Mouse (Mus musculus) ES-Bruce4 (cell line): Measurements from ENCODE around the gene Ddc. TPM values are rescaled to one million over a fixed set of nuclear protein-coding genes. Genes with fewer than 3 reads are reported as not detected.

ENCODE experiments used
- H3K27ac ChIP-seq: 2 replicates; pipeline ENCODE4 v1.5.1; 2012; ENCODE audit warnings: low read length, inconsistent platforms; ENCODE audit not compliant: insufficient read depth
- H3K27me3 ChIP-seq: 2 replicates; pipeline ENCODE4 v1.6.1; 2012; ENCODE audit warnings: mild to moderate bottlenecking, low read length, inconsistent platforms; ENCODE audit not compliant: control insufficient read depth, poor library complexity, insufficient read depth, severe bottlenecking
- H3K36me3 ChIP-seq: 2 replicates; pipeline ENCODE4 v1.6.1; 2012; ENCODE audit warnings: inconsistent platforms, mild to moderate bottlenecking, low read length, moderate library complexity; ENCODE audit not compliant: control insufficient read depth, poor library complexity, insufficient read depth, severe bottlenecking
- H3K4me1 ChIP-seq: one replicate; pipeline ENCODE4 v1.8.1; 2011; ENCODE audit warnings: low read length; ENCODE audit not compliant: control insufficient read depth, insufficient read depth
- H3K4me3 ChIP-seq: 2 replicates; pipeline ENCODE4 v1.5.1; 2011; ENCODE audit warnings: low read depth, mild to moderate bottlenecking, low read length
- H3K9ac ChIP-seq: 2 replicates; pipeline ENCODE4 v1.6.1; 2012; ENCODE audit warnings: low read depth, mild to moderate bottlenecking, inconsistent platforms; ENCODE audit not compliant: poor library complexity, severe bottlenecking
- H3K9me3 ChIP-seq: replicated peaks from 2 replicates; pipeline ENCODE4 v1.6.1; 2012; ENCODE audit warnings: mild to moderate bottlenecking, low read length, inconsistent platforms; ENCODE audit not compliant: control insufficient read depth, poor library complexity, insufficient read depth, severe bottlenecking
- CTCF ChIP-seq: IDR thresholded peaks from one replicate; pipeline ENCODE4 v1.8.1; 2011; ENCODE audit warnings: low read depth, low read length
- EP300 ChIP-seq: IDR thresholded peaks from 2 replicates; pipeline ENCODE4 v1.6.1; 2011; ENCODE audit warnings: low read depth, low read length; ENCODE audit not compliant: insufficient read depth
- POLR2A ChIP-seq: IDR thresholded peaks from one replicate; pipeline ENCODE4 v1.8.1; 2011; ENCODE audit warnings: low read length; ENCODE audit not compliant: insufficient read depth
- polyA plus RNA-seq: library from polyadenylated mRNA; stranded (reverse); fragments of >200 nt; gene quantifications from 2 replicates; pipeline ENCODE4 v1.2.4, GENCODE M21; 2011; ENCODE audit warnings: low read depth; ENCODE audit not compliant: missing spikeins, insufficient read depth, insufficient read length

The Ddc gene
- polyA plus RNA-seq, 1 experiment, result 7.0 TPM

DNA sequence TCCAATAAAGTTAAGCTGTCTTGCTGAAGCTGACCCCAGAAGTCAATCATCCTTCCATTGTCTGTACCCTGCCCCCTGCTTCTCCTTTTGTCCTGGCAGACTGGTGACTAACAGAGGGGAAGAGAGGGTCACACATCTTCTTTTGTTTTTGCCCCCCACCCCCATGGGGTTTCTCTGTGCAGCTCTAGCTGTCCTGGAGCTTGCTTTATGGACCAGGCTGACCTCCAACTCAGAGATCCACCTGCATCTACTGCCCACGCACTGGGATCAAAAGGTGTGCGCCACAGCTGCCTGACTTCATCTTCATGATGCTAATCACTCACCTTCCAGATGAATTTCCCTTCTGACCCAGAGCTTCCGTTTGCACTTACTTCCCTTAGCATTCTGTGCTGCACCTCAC lies 26.0 kb upstream of the Ddc start:
- Histone ChIP-seq H3K9ac (no peak overlapping the region), H3K27me3 (no peaks in the 10 kb centered on the region), H3K36me3 (no peaks in the 10 kb centered on the region), H3K4me1 (peaks cover 6% of the 10 kb centered on the region), H3K27ac (no peak overlapping the region), H3K9me3 (no peaks in the 10 kb centered on the region), H3K4me3 (no peak overlapping the region)
- TF ChIP-seq CTCF (no peak), POLR2A (no peak), EP300 (no peak)

DNA sequence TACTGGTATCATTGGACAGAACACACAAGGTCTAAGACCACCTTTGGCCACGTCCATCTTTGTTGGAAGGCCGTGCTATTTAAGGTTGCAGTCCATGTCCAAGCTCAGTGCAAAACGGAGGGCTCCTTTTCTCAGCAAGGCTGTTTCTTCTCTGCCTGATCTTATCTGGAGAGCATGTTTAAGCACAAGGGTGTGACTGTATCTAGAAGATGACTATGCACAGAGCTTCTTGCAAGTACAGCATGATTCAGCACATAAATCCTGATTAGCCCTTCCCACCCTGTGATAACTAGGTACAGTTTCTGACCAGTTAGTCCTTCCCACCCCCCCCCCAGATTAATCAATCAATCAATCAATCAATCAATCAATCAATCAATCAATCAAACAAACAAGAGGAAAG lies 25.4 kb upstream of the Ddc start:
- H3K4me3 ChIP-seq, result no peak overlapping the region
- H3K9me3 ChIP-seq, result no peaks in the 10 kb centered on the region
- H3K27ac ChIP-seq, result no peak overlapping the region
- H3K36me3 ChIP-seq, result no peaks in the 10 kb centered on the region
- no peaks in the 10 kb centered on the region for H3K27me3 ChIP-seq
- TF ChIP-seq CTCF (no peak), POLR2A (no peak), EP300 (no peak)
- peaks cover 6% of the 10 kb centered on the region for H3K4me1 ChIP-seq
- no peak overlapping the region for H3K9ac ChIP-seq

DNA sequence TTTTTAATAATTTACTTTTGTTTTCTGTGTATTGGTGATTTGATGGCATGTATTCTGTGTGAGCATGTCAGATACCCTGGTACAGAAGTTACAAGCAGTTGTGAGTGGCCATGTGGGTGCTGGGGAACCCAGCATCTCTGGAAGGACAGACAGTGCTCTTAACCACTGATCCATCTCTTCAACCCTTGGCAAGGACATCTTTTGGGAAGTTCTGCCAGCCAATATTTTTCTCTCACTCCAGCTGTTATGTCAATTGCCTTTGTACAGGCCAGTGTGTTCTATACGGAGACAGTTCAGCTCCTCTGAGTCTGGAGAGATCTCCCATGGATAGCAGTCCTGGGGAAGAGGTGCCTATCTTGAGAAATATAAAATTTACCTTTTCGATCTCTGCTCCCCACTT lies 24.2 kb upstream of the Ddc start:
- H3K4me1 ChIP-seq, result peaks cover 6% of the 10 kb centered on the region
- H3K27ac ChIP-seq, result no peak overlapping the region
- H3K4me3 ChIP-seq, result no peak overlapping the region
- no peaks in the 10 kb centered on the region for H3K36me3 ChIP-seq
- no peak overlapping the region for H3K9ac ChIP-seq
- H3K9me3 ChIP-seq, result no peaks in the 10 kb centered on the region
- TF ChIP-seq POLR2A, result no peak
- TF ChIP-seq EP300, result no peak
- TF ChIP-seq CTCF, result no peak
- no peaks in the 10 kb centered on the region for H3K27me3 ChIP-seq

DNA sequence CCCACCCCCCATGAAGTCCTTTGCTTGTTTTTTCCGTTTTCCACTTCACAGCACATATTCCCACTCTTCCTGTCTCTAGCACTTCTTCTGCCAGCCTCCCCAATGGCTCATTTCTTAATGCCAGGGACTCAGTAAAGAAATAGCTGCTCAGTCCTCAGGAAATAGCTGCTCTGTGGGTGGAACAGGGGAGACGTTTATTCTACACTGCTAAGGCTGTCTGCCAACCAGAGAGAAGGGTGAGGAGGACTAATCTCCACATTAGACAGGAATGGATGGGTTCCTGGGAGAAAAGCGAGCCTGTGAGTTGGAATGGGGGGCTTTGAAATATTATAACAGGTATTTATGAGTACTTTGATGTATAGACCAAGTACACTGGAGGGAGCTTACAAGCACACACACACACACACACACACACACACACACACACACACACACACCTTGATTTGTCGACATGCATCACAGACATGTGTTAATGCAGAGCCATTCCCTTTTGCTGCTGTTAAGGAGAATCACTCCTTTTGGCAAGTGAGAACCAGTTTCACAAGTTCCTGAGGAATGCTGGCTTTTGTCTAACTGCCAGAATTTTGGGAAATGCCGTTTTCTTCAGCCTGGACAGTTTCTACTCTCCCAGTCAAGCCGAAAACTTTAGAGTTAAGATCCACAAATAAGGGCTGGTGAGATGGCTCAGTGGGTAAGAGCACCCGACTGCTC lies 9.9 kb upstream of the Ddc start:
- TF ChIP-seq CTCF (no peak), EP300 (no peak), POLR2A (no peak)
- Histone ChIP-seq H3K9me3 (no peaks in the 10 kb centered on the region; the same call in 1 of the 2 replicates), H3K36me3 (no peaks in the 10 kb centered on the region), H3K4me1 (peaks cover 1% of the 10 kb centered on the region), H3K4me3 (no peak overlapping the region), H3K27ac (peak overlapping the region; percentile 25; the same call in 1 of the 2 replicates), H3K9ac (no peak overlapping the region), H3K27me3 (no peaks in the 10 kb centered on the region)

DNA sequence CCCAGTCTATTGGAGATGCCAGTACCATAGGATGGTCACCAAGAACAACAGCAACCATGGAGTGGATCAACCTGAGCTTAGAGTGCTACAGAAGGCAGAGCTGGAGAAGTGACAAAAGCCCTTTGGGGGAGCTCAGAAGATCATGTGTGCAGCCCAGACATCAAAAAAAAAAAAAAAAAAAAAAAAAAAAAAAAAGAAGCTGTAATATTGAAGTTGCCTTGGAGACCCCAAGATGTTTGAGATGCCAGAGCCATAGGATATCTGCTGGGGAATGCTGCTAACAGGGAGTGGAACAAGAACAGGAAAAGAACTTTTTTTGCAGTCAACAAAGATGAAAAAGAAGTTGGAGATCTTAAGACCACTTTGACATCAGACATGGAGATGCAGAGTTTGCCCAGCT lies 7.6 kb upstream of the Ddc start:
- TF ChIP-seq POLR2A (no peak), EP300 (no peak), CTCF (no peak)
- Histone ChIP-seq H3K9me3 (no peaks in the 10 kb centered on the region; the same call in 1 of the 2 replicates), H3K4me1 (peaks cover 1% of the 10 kb centered on the region), H3K9ac (no peak overlapping the region), H3K27ac (peak overlapping the region; percentile 88; the same call in 1 of the 2 replicates), H3K27me3 (no peaks in the 10 kb centered on the region), H3K36me3 (no peaks in the 10 kb centered on the region), H3K4me3 (no peak overlapping the region)

DNA sequence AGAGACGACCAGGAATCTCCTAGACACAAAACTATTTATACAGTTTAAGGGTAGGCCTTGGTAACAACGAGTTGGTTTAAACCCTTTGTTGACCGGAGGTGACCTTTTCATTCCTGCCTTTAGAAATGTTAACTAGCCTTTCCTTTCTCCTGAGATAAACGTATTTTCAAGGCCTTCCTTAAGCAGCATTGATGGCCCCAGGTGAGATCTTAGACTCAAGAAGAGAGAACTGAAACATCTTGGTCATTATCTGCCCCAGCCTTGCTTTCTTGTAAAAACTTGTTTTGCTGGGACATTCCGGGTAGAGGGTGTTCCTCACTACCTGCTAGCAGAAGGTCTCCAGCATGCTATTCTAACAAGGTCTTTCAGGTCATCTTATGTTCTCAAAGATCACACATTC lies 7.1 kb upstream of the Ddc start:
- H3K9ac ChIP-seq, result no peak overlapping the region
- no peaks in the 10 kb centered on the region for H3K27me3 ChIP-seq
- peaks cover 1% of the 10 kb centered on the region for H3K4me1 ChIP-seq
- H3K4me3 ChIP-seq, result no peak overlapping the region
- no peak for TF ChIP-seq POLR2A
- no peak for TF ChIP-seq CTCF
- peak; percentile 27; the same call in 1 of the 2 replicates for TF ChIP-seq EP300
- no peaks in the 10 kb centered on the region for H3K36me3 ChIP-seq
- H3K27ac ChIP-seq, result peak overlapping the region; percentile 88
- H3K9me3 ChIP-seq, result no peaks in the 10 kb centered on the region; the same call in 1 of the 2 replicates
